Mouse (Mus musculus) heart, postnatal 0 days (tissue): ENCODE results near the gene Gdf10. TPM values are rescaled to one million over a fixed set of nuclear protein-coding genes. Genes with fewer than 3 reads are reported as not detected.

Experiments used
- ATAC-seq: fragments of 200-750 bp; cut with Nextera tagmentation; 2 replicates; pipeline ENCODE4 v1.8.0; 2017; ENCODE audit warnings: low read depth, moderate number of reproducible peaks, moderate library complexity; ENCODE audit not compliant: insufficient read depth
- DNase-seq: peaks from one replicate; pipeline ENCODE4 v3.0.0-alpha.2; 2016; ENCODE audit warnings: low spot score
- H3K27ac ChIP-seq: fragments of 300-500 bp; sonication (generic); 2 replicates; pipeline ENCODE4 v1.5.1; 2014; ENCODE audit warnings: low read depth, mild to moderate bottlenecking
- H3K27me3 ChIP-seq: fragments of 300-500 bp; sonication (generic); 2 replicates; pipeline ENCODE4 v1.6.1; 2014; ENCODE audit warnings: low read length, mixed read lengths; ENCODE audit not compliant: control insufficient read depth, insufficient read depth
- H3K36me3 ChIP-seq: fragments of 300-500 bp; sonication (generic); replicated peaks from 2 replicates; pipeline ENCODE4 v1.6.1; 2014; ENCODE audit warnings: low read length, mixed read lengths; ENCODE audit not compliant: control insufficient read depth, insufficient read depth
- H3K4me1 ChIP-seq: fragments of 300-500 bp; sonication (generic); 2 replicates; pipeline ENCODE4 v1.6.1; 2014; ENCODE audit warnings: antibody characterized with exemption; ENCODE audit not compliant: control insufficient read depth, insufficient read depth
- H3K4me2 ChIP-seq: fragments of 300-500 bp; sonication (generic); 2 replicates; pipeline ENCODE4 v1.6.1; 2014; ENCODE audit warnings: low read depth, mild to moderate bottlenecking, low read length, moderate library complexity
- H3K4me3 ChIP-seq: fragments of 300-500 bp; sonication (generic); 2 replicates; pipeline ENCODE4 v1.5.1; 2014; ENCODE audit warnings: low read depth, low read length
- H3K9ac ChIP-seq: fragments of 300-500 bp; sonication (generic); replicated peaks from 2 replicates; pipeline ENCODE4 v1.6.1; 2014; ENCODE audit warnings: low read depth, low read length, mixed read lengths
- H3K9me3 ChIP-seq: fragments of 300-500 bp; sonication (generic); replicated peaks from 2 replicates; pipeline ENCODE4 v1.6.1; 2016; ENCODE audit warnings: low read length; ENCODE audit not compliant: control insufficient read depth
- CTCF ChIP-seq: IDR thresholded peaks from 2 replicates; pipeline ENCODE4 v1.5.1; 2016; ENCODE audit warnings: antibody characterized with exemption, control low read depth, low read depth
- EP300 ChIP-seq: IDR thresholded peaks from 2 replicates; pipeline ENCODE4 v1.6.1; 2016; ENCODE audit warnings: antibody characterized with exemption, low read depth
- WGBS: fragments of 180-500 bp; shearing (Covaris S2); extraction: QIAGEN DNeasy Blood & Tissue Kit; methylation state at CpG from one replicate; pipeline ENCODE4 v1.1.7; 2014; 5-methylcytosine and 5-hydroxymethylcytosine counted together
- polyA plus RNA-seq: library from polyadenylated mRNA; unstranded; fragments of >200 nt; fragmentation: Nextera tagmentation; extraction: Ambion mirVana; gene quantifications from 2 replicates; pipeline ENCODE4 v1.2.1, GENCODE M21; 2015
- total RNA-seq: library from RNA; depleted of rRNA; stranded (reverse); fragments of >200 nt; gene quantifications from 2 replicates; pipeline ENCODE4 v1.2.3, GENCODE M21; 2014; ENCODE audit warnings: low replicate concordance

Gene Gdf10
- total and polyA plus RNA-seq, 2 experiments from 2014 or later: 1.1 to 1.6 TPM

DNA sequence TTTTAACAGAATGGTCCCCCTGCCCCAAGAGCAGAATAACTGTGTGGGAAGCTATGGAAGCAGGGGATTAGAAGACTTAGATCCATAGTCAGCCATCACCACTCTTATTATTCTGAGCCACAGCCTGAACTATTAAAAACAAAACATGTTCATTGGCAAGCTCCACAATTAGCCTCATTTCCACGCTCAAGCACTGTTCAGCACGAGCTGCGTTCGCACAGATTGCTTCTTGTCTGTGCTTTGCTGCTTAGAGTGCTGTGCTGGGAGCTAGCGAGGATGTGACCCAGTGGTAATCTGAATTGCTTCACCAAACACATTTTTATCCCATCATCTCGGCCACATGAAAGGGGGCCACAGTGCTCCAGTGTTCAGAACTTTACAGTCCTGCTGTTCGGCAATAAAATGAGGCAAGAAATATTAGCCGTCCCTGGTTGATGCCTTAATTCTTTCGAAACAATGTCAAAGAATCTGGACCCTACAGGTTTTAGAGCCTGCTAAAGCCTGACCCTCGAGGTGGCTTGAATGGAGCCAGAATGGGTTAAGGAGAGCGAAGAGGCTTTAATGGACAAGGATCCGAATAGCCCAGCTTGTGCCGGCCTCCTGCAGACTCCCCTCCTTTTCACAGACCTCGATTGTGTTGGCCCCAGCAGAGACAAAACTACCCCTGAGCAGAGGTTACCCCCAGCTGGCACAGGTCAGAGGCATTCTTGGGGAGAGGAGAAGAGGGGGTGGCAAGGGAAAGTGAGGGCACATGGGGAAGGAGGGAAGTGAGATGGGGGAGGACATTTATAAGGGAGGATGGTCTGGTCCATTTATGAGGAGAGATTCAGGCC, 2.4 kb upstream of the Gdf10 start:
- ATAC-seq (no peak), DNase-seq (no peak)
- Histone ChIP-seq H3K4me2 (no peak overlapping the region), H3K27ac (no peak overlapping the region), H3K9me3 (no peaks in the 10 kb centered on the region), H3K4me3 (no peak overlapping the region), H3K27me3 (peaks cover 67% of the 10 kb centered on the region), H3K9ac (no peak overlapping the region), H3K4me1 (peaks cover 5% of the 10 kb centered on the region; the same call in 1 of the 2 replicates), H3K36me3 (no peaks in the 10 kb centered on the region)
- no peak for TF ChIP-seq EP300
- 60% methylated on average over 14 of the region's 14 CpGs for WGBS

DNA sequence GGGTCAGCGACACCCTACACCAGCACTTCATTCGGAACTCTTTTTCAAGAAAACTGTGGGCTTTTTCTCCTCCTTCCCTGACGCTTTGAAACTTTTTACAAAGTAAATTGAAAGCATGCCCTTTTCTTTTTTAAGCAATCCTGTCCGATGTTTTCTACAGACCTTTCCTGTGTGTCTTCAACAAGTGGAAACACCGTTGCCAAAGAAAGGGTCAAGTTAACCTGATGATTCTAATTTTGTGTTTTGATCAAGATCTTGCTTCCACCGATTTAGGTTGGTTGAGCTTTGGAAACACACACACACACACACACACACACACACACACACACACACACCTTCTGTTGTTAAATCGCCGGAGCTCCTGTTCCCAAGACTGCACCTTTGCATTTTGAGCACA, 618 bp upstream of the Gdf10 start:
- H3K36me3 ChIP-seq: no peaks in the 10 kb centered on the region
- H3K27me3 ChIP-seq: peaks cover 80% of the 10 kb centered on the region
- ATAC-seq (no peak), DNase-seq (no peak)
- H3K4me1 ChIP-seq: peaks cover 5% of the 10 kb centered on the region; the same call in 1 of the 2 replicates
- H3K27ac ChIP-seq: no peak overlapping the region
- TF ChIP-seq EP300 (no peak), CTCF (no peak)
- WGBS: 19% methylated on average over 8 of the region's 8 CpGs
- H3K4me2 ChIP-seq: peak overlapping the region; percentile 87
- H3K4me3 ChIP-seq: peak overlapping the region; percentile 47
- 0 out of 2 replicates have a peak overlapping the region, but pooled peaks have one; percentile 30 for H3K9ac ChIP-seq
- no peaks in the 10 kb centered on the region for H3K9me3 ChIP-seq

DNA sequence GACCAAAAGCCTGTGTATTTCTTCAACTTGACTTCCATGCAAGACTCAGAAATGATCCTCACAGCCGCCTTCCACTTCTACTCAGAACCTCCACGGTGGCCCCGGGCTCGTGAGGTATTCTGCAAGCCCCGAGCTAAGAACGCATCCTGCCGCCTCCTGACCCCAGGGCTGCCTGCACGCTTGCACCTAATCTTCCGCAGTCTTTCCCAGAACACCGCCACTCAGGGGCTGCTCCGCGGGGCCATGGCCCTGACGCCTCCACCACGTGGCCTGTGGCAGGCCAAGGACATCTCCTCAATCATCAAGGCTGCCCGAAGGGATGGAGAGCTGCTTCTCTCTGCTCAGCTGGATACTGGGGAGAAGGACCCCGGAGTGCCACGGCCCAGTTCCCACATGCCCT, 8.5 kb downstream of the Gdf10 start:
- H3K9ac ChIP-seq: no peak overlapping the region
- no peak overlapping the region for H3K27ac ChIP-seq
- no peaks in the 10 kb centered on the region for H3K9me3 ChIP-seq
- H3K4me2 ChIP-seq: no peak overlapping the region
- ATAC-seq (no peak), DNase-seq (no peak)
- H3K36me3 ChIP-seq: no peaks in the 10 kb centered on the region
- peaks cover 43% of the 10 kb centered on the region for H3K27me3 ChIP-seq
- no peak overlapping the region for H3K4me3 ChIP-seq
- TF ChIP-seq CTCF: no peak
- TF ChIP-seq EP300: no peak
- no peaks in the 10 kb centered on the region for H3K4me1 ChIP-seq
- 31% methylated on average over 17 of the region's 17 CpGs for WGBS

DNA sequence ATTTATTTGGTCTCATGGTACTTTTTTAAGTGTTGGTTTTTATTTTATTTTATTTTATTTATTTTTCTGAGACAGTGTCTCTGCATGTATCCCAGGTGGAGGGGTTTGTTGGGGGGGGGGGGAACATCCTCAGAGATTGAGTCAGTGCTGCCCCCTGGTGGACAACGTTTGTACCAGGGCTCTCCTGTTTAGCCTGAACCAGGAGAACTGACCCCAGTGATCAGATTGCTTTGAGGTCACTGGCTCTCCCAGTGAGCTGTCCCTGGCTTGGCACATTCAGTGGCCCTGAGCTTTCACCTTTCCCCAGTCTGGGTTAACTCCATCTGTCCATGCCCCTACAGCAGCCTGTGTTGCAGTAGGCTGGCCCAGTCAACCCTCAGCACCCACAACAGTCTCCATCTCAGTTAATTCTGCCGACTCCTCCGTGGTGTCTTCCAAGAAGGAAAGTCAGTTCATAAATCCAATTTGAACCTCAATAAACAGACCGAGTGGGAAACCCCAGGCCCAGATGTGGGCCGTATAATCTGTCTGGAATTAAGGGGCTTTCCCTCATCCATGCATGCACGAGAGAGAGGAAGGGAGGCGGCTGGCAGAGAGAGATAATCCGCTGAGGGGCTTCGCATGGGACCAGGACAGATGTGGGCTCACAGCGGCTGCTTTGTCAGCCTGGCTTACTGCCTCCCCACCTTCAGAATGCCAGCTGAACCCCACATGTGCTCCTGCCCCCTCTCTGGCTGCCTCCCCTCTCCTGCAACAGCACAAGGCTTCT, 9.7 kb downstream of the Gdf10 start:
- 53% methylated on average over 10 of the region's 10 CpGs for WGBS
- no peak for TF ChIP-seq EP300
- peak; percentile 53 for TF ChIP-seq CTCF
- Histone ChIP-seq H3K9ac (no peak overlapping the region), H3K4me1 (no peaks in the 10 kb centered on the region), H3K27ac (no peak overlapping the region), H3K4me2 (no peak overlapping the region), H3K9me3 (no peaks in the 10 kb centered on the region), H3K27me3 (peaks cover 37% of the 10 kb centered on the region), H3K4me3 (no peak overlapping the region), H3K36me3 (no peaks in the 10 kb centered on the region)
- DNase-seq (no peak), ATAC-seq (no peak)

DNA sequence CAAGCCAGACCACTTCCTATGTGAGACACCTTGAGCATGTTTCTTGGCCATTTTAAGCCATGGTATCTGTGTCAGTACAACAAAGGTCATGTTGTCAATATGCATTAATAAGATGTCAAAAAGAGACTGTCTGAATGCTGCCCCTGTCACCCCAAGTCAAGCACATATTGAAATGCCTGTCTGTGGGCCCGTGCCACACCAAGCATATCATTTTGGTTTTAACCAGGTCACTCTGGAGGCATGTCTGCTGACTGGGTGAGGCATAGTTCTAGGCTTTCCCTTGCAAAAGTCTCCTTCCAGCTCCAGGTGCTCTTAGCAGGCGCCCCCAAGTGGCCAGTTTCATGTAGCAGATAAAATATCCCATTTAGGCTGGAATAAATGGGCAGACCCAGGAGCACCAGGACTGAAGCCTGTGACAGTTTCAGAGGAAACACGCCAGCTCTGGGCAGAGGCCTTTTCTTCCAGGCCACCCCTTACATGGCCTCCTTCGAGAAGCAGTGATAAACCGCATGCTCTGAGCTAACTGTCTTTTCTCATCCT, 10.5 kb downstream of the Gdf10 start:
- peaks cover 37% of the 10 kb centered on the region for H3K27me3 ChIP-seq
- no peak overlapping the region for H3K4me2 ChIP-seq
- no peak for TF ChIP-seq EP300
- TF ChIP-seq CTCF: peak; percentile 59
- 29% methylated on average over 5 of the region's 5 CpGs for WGBS
- ATAC-seq (no peak), DNase-seq (no peak)
- H3K36me3 ChIP-seq: no peaks in the 10 kb centered on the region
- no peak overlapping the region for H3K4me3 ChIP-seq
- no peaks in the 10 kb centered on the region for H3K4me1 ChIP-seq
- no peak overlapping the region for H3K9ac ChIP-seq
- H3K27ac ChIP-seq: no peak overlapping the region
- H3K9me3 ChIP-seq: no peaks in the 10 kb centered on the region
